Mouse (Mus musculus) spleen, adult 12 weeks (tissue): ENCODE measurements around the gene Cacng4.

Source experiments
- DNase-seq: peaks from one replicate; pipeline ENCODE4 v3.0.0; 2022; ENCODE audit warnings: low spot score

Gene Cacng4

GRCm38 (mm10) chr11:107794547-107795269 lies at the start of gene Cacng4:
TSS of gene Cacng4 (minus strand) at chr11:107794557.
- no peak for DNase-seq

GRCm38 (mm10) chr11:107833351-107834040 lies 39.1 kb upstream of the Cacng4 start:
- DNase-seq: no peak

- DNase-seq: no peak
These were observed 22.8 kb upstream of the Cacng4 start for GRCm38 (mm10) chr11:107817196-107817595.

GRCm38 (mm10) chr11:107812941-107813648 lies 18.7 kb upstream of the Cacng4 start:
- DNase-seq: no peak

- DNase-seq: no peak
These were observed 18.1 kb upstream of the Cacng4 start for GRCm38 (mm10) chr11:107812429-107812828.

- no peak for DNase-seq
These were observed 14.2 kb upstream of the Cacng4 start for GRCm38 (mm10) chr11:107808508-107808907.

GRCm38 (mm10) chr11:107806058-107806457 lies 11.7 kb upstream of the Cacng4 start:
- no peak for DNase-seq

- DNase-seq: no peak
These were observed 7.6 kb upstream of the Cacng4 start for GRCm38 (mm10) chr11:107801946-107802345.

GRCm38 (mm10) chr11:107799331-107799730 lies 5.0 kb upstream of the Cacng4 start:
- DNase-seq: no peak

GRCm38 (mm10) chr11:107796346-107796745 lies 2.0 kb upstream of the Cacng4 start:
- no peak for DNase-seq

- DNase-seq: no peak
These were observed 1.2 kb upstream of the Cacng4 start for GRCm38 (mm10) chr11:107795384-107796035.

GRCm38 (mm10) chr11:107794103-107794493 lies 259 bp downstream of the Cacng4 start:
- DNase-seq: no peak

GRCm38 (mm10) chr11:107793200-107794102 lies 906 bp downstream of the Cacng4 start:
- DNase-seq: no peak

- no peak for DNase-seq
These were observed 2.2 kb downstream of the Cacng4 start for GRCm38 (mm10) chr11:107792136-107792535.

GRCm38 (mm10) chr11:107785761-107786160 lies 8.6 kb downstream of the Cacng4 start:
- no peak for DNase-seq

- no peak for DNase-seq
These were observed 9.1 kb downstream of the Cacng4 start for GRCm38 (mm10) chr11:107785288-107785687.

- DNase-seq: no peak
These were observed 10.2 kb downstream of the Cacng4 start for GRCm38 (mm10) chr11:107783861-107784754.

- no peak for DNase-seq
These were observed 11.8 kb downstream of the Cacng4 start for GRCm38 (mm10) chr11:107782591-107782990.

- DNase-seq: no peak
These were observed 15.5 kb downstream of the Cacng4 start for GRCm38 (mm10) chr11:107778859-107779258.

GRCm38 (mm10) chr11:107777487-107777886 lies 16.9 kb downstream of the Cacng4 start:
- DNase-seq: no peak
